Mouse (Mus musculus) urinary bladder, postnatal 10 days (tissue): ENCODE results near the gene Msantd1.
"Not testable (repeated sequence)": the region's sequence is repeated elsewhere in the genome, so short reads cannot be mapped to it uniquely, and the experiment has no call there.

Experiments
- DNase-seq: peaks from one replicate; pipeline ENCODE4 v3.0.0; 2022; ENCODE audit warnings: low spot score

The Msantd1 gene

GRCm38 (mm10) chr5:34907910-34908725, at the start of gene Msantd1:
Gene Msantd1, plus strand, starts transcription at chr5:34908012.
- no peak for DNase-seq

- no peak for DNase-seq
Observed at GRCm38 (mm10) chr5:34865367-34865766, 42.4 kb upstream of the Msantd1 start.

- not testable (repeated sequence) for DNase-seq
Observed at GRCm38 (mm10) chr5:34880307-34880706, 27.5 kb upstream of the Msantd1 start.

GRCm38 (mm10) chr5:34881023-34881422, 26.8 kb upstream of the Msantd1 start:
- no peak for DNase-seq

GRCm38 (mm10) chr5:34885250-34885649, 22.6 kb upstream of the Msantd1 start:
- DNase-seq = no peak

GRCm38 (mm10) chr5:34889252-34889651, 18.6 kb upstream of the Msantd1 start:
- no peak for DNase-seq

GRCm38 (mm10) chr5:34896697-34897453, 10.9 kb upstream of the Msantd1 start:
- DNase-seq = no peak

GRCm38 (mm10) chr5:34899787-34900469, 7.9 kb upstream of the Msantd1 start:
- no peak for DNase-seq

GRCm38 (mm10) chr5:34902371-34902770, 5.4 kb upstream of the Msantd1 start:
- no peak for DNase-seq

GRCm38 (mm10) chr5:34902811-34903385, 4.9 kb upstream of the Msantd1 start:
- no peak for DNase-seq

GRCm38 (mm10) chr5:34904412-34904811, 3.4 kb upstream of the Msantd1 start:
- DNase-seq = no peak

- DNase-seq = no peak
Observed at GRCm38 (mm10) chr5:34907230-34907629, 582 bp upstream of the Msantd1 start.

GRCm38 (mm10) chr5:34908726-34909633, 1.2 kb downstream of the Msantd1 start:
- DNase-seq = no peak

- DNase-seq = no peak
Observed at GRCm38 (mm10) chr5:34909634-34910503, 2.1 kb downstream of the Msantd1 start.

- no peak for DNase-seq
Observed at GRCm38 (mm10) chr5:34910504-34910815, 2.6 kb downstream of the Msantd1 start.

GRCm38 (mm10) chr5:34915801-34916200, 8.0 kb downstream of the Msantd1 start:
- no peak for DNase-seq

GRCm38 (mm10) chr5:34917234-34917655, 9.4 kb downstream of the Msantd1 start:
- DNase-seq = no peak

GRCm38 (mm10) chr5:34918785-34919184, 11.0 kb downstream of the Msantd1 start:
- DNase-seq = no peak

GRCm38 (mm10) chr5:34922531-34922930, 14.7 kb downstream of the Msantd1 start:
- DNase-seq = no peak

- DNase-seq = no peak
Observed at GRCm38 (mm10) chr5:34923920-34924319, 16.1 kb downstream of the Msantd1 start.
